Mouse (Mus musculus) cerebellum, adult 2 months (tissue): ENCODE measurements at regions not wholly inside any gene's neighbourhood (a gene's known extent, or its start where the extent isn't known, plus 50 kb on each side); places are given as distances from the start of the nearest gene placed in this dataset.

Source experiments
- DNase-seq, 2 experiments: peaks; one replicate each; pipeline ENCODE4 v3.0.0; 2021
- H3K27ac ChIP-seq: fragments of 200-500 bp; 2 replicates; pipeline ENCODE4 v1.5.1; 2012; ENCODE audit warnings: low read length, control low read depth, inconsistent platforms; ENCODE audit not compliant: insufficient read depth
- H3K27me3 ChIP-seq: fragments of 200-500 bp; 2 replicates; pipeline ENCODE4 v1.6.1; 2012; ENCODE audit warnings: inconsistent platforms, mild to moderate bottlenecking, low read length, moderate library complexity; ENCODE audit not compliant: control insufficient read depth, insufficient read depth
- H3K4me1 ChIP-seq: fragments of 200-500 bp; 2 replicates; pipeline ENCODE4 v1.6.1; 2011; ENCODE audit warnings: low read length; ENCODE audit not compliant: control insufficient read depth, insufficient read depth
- H3K4me3 ChIP-seq: fragments of 200-500 bp; replicated peaks from 2 replicates; pipeline ENCODE3; 2011; ENCODE audit warnings: mild to moderate bottlenecking, low read depth, low read length, control low read depth; ENCODE audit not compliant: insufficient read depth
- CTCF ChIP-seq: fragments of 200-500 bp; IDR thresholded peaks from 2 replicates; pipeline ENCODE4 v1.5.1; 2011; ENCODE audit warnings: low read depth, mild to moderate bottlenecking, control low read depth, low read length, moderate library complexity, borderline replicate concordance; ENCODE audit not compliant: insufficient read depth
- POLR2A ChIP-seq: fragments of 200-500 bp; IDR thresholded peaks from 2 replicates; pipeline ENCODE4 v1.6.1; 2011; ENCODE audit warnings: low read length, control low read depth, borderline replicate concordance; ENCODE audit not compliant: insufficient read depth
- whole genome bisulfite sequencing: fragments of 180-500 bp; shearing (Covaris S2); methylation state at CpG from one replicate; pipeline ENCODE4 v1.1.7; 2018; 5-methylcytosine and 5-hydroxymethylcytosine counted together

DNA sequence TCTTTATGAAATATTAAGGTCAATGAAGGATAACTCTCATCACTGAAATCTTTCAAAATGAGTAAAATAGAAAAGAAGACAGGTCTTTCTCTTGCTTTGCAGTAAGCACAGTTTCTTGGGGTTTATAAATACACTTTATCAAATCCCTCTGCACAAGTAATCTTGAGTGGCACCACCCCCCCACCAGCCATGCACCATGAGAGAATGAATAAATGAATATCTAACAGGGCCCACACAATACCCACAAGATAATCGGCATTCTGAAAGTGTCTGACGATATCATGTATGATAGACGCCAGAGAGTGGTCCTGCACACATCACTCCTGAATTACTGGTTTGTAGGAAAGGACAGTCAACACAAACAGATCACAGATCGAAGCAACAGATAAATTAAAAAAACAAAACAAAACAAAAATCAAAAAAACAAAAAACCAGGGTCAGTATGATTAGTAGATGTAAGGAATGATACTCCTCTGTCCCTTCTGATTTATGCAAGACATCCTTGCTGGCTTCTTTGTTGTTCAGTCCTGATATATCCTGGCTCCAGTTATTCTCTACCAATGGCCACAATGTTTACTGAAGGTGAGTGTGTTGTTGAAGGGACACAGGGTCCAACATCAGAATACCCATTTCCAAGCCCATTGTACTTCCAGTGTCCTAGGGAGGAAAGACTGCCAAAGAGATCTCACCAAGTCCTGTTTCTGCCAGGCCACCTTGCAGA lies 92.0 kb upstream of the Cited2 start:
- no peak for DNase-seq
- Histone ChIP-seq H3K27me3 (no peaks in the 10 kb centered on the region), H3K4me1 (no peaks in the 10 kb centered on the region), H3K4me3 (no peak overlapping the region), H3K27ac (no peak overlapping the region)
- TF ChIP-seq POLR2A (no peak), CTCF (no peak)
- 65% methylated on average over 4 of the region's 4 CpGs for WGBS

DNA sequence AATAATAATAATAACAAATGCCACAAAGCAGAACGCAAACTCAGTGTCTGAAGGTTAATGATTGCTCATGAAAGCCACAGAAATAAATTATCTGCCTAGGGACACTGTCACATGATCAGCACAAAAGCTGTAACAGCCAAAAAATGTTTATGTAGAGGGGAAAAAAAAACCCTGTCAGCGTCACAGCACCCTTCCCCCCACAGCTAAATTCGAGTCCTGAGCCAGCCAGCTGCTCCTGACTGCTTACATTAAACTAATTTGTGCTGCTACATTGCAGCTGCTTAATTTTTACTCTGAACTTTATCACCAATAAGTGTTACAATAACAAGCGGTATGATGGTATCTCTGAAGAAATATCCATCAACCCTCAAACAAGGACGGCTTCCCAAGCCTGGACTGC lies 91.2 kb upstream of the Cited2 start:
- no peak for TF ChIP-seq POLR2A
- no peak for TF ChIP-seq CTCF
- H3K4me3 ChIP-seq = no peak overlapping the region
- 64% methylated on average over 5 of the region's 5 CpGs for WGBS
- H3K27me3 ChIP-seq = no peaks in the 10 kb centered on the region
- H3K4me1 ChIP-seq = no peaks in the 10 kb centered on the region
- H3K27ac ChIP-seq = no peak overlapping the region
- DNase-seq = no peak

DNA sequence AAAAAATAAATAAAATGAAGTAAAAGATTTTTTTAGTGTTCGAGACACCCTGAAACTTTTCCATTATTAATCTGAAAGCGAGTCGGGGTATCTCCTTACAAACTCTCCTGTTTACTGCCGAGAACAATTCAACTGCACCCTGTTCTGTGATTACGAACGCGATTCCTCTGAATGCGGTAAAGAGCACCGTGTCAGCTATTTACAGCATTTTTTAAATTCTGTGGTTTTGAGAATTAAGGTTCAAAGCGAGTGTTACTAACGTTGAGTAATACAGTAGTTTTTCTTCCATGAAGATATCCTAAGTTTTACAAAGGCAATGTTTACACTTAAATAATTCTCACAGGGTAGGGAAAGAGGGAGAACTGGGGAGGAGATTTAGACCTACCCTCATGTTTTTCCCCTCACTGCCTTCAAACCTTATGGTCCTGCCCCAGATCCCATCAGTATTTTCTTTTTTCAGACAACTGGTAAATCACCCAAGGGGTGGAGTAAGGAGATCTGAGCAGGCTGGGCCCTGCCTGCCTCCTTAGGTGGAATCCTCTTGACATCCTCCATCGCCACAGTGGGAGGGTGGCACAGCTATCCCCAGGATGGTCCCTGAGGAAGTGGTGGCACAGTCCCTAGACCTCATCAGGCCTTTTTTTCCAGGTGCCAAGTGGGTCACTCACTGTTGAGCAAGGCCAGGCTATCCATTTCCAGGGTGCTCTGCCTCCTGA lies 89.9 kb upstream of the Cited2 start:
- no peaks in the 10 kb centered on the region for H3K4me1 ChIP-seq
- DNase-seq = no peak
- no peak overlapping the region for H3K4me3 ChIP-seq
- TF ChIP-seq POLR2A (no peak), CTCF (no peak)
- 91% methylated on average over 12 of the region's 12 CpGs for WGBS
- H3K27ac ChIP-seq = no peak overlapping the region
- no peaks in the 10 kb centered on the region for H3K27me3 ChIP-seq

DNA sequence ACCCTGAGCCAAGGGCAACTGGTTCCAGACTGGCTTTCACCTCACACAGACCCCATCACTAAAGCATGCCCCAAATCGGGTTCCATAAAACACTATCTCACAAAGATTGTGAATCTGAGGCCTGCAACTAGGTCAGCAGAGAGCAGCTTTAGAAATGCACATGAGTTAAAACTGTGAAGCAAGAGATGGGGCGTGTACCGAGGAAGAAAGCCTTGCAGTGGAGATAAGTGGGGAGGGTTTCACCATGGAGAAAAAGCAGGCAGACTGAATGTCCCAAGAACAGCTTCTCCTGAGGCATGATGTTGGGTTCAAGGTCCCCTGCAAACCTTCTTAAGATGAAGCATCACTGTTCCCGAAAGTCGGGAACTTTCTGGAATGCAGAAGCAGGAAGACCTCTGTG lies 77.7 kb upstream of the Cited2 start:
- WGBS = 91% methylated on average over 5 of the region's 5 CpGs
- no peak overlapping the region for H3K27ac ChIP-seq
- no peak for TF ChIP-seq POLR2A
- no peak for TF ChIP-seq CTCF
- H3K4me1 ChIP-seq = no peaks in the 10 kb centered on the region
- H3K27me3 ChIP-seq = no peaks in the 10 kb centered on the region
- H3K4me3 ChIP-seq = no peak overlapping the region
- DNase-seq = no peak

DNA sequence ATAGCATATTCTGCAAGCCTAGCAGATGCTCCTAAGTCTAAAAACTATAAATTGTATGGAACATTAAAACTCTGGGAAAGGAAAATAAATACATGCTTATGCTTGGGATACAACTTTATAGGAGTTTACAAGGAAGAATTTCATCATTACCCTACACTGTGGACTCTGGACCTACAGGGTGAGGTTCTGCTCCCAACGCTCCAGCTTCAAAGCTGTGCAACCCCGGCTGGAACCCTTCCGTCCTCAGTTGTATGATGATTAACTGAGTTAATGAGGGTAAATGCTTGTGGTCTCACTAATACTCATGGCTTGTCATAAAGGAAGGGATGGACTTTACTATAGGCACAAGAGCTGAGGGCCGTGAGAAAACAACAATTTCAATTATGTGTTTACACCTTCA lies 76.6 kb upstream of the Cited2 start:
- H3K4me1 ChIP-seq = no peaks in the 10 kb centered on the region
- no peak for DNase-seq
- H3K27me3 ChIP-seq = no peaks in the 10 kb centered on the region
- no peak overlapping the region for H3K27ac ChIP-seq
- TF ChIP-seq POLR2A (no peak), CTCF (no peak)
- H3K4me3 ChIP-seq = no peak overlapping the region
- WGBS = 93% methylated on average over 4 of the region's 4 CpGs

DNA sequence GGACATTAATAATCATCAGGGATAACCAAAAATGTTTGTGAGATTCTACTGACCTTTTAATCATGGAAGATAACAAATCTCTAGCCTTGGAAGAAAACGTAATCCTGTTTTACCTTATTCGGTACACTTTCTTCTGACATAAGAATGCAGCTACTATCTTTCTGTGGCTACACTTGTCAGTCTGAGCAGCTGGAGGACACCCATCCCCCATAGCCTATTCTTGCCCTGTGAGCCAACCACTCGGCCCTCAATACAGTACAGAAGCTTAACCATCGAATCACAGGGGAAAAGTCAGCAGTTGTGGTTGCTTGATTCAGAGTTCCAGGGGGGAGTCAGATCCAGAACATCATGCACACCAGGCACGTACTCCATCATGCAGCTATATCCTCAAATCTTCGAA lies 74.9 kb upstream of the Cited2 start:
- no peak for DNase-seq
- Histone ChIP-seq H3K4me1 (no peaks in the 10 kb centered on the region), H3K27me3 (no peaks in the 10 kb centered on the region), H3K27ac (no peak overlapping the region), H3K4me3 (no peak overlapping the region)
- no peak for TF ChIP-seq POLR2A
- no peak for TF ChIP-seq CTCF
- 70% methylated on average over 6 of the region's 6 CpGs for WGBS

DNA sequence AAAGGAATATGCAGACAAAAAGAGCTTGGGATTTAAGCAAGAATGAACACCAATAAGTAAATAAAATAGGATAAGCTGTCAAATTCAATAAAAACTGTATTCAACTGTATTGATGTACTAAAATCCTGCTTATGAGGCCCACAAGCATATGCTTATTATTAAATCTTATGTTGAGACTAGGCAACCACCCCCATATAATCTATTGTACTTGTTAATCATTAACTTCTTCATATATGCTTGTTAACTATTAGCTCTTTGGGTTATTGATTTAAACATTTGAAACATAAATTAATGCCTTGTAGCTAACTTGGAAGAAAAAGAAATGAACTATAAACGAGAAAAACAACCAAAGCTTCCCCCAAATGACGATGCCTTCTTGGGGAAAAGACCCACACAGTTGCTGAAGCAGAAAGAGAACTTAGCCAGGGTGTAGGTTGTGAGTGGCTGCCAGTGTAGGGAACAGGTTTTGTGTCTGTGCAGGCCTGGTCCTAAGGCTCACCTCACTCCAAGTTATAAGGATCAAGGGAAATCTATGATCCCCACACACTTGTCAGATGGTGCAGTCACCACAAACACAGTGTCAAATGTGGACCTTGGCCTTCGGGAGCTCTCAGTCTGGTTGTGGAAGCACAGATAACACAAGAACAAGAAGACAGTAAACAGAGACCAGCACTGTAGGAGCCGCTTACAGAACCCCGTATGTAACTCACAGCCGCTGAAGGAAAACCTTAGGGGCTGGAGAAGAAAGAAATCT lies 71.8 kb upstream of the Cited2 start:
- WGBS = 93% methylated on average over 6 of the region's 6 CpGs
- no peak overlapping the region for H3K27ac ChIP-seq
- no peak for TF ChIP-seq POLR2A
- TF ChIP-seq CTCF = no peak
- no peaks in the 10 kb centered on the region for H3K4me1 ChIP-seq
- DNase-seq = no peak
- no peak overlapping the region for H3K4me3 ChIP-seq
- no peaks in the 10 kb centered on the region for H3K27me3 ChIP-seq
